Mouse (Mus musculus) adrenal gland, adult 8-10 months (tissue): ENCODE measurements at regions not wholly inside any gene's neighbourhood (a gene's known extent, or its start where the extent isn't known, plus 50 kb on each side); places are given as distances from the start of the nearest gene placed in this dataset.
A peak's percentile ranks its signal among the peaks of the same experiment; 100 is the strongest.

Experiments used
- DNase-seq: peaks from one replicate; pipeline ENCODE4 v3.0.0; 2022

DNA sequence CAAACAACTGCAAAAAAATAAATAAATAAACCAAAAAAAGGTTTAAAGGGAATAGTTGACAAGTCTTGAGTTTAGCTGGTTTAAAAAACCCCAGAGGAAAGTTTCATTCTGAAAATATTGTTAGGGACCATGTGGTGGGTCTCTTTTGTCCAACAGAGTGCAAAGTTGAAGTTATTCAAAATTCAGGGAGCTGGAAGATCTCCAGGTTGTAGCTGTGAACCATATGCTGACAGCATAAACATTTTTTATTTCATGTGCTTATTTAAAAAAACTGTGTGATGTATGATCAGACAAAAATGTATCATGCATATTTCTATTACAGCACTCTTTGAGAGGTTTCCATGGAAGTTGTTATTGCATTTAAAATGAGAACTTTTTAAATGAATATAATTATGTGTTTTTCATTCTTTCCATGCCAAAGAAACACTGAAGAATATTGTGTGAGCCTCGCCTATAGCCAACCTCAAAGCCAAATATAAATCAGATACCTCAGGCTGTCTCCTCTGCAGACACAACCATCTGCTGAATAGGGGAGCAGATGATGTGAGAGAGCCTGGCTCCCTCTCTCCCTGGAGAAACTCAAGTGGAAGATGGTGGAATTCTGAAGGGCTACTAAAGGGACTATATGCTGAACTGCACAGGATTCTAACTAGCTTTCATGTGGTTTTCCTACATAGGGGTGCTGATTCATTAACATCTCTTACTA lies 413.4 kb upstream of the Impad1 start:
- no peak for DNase-seq

DNA sequence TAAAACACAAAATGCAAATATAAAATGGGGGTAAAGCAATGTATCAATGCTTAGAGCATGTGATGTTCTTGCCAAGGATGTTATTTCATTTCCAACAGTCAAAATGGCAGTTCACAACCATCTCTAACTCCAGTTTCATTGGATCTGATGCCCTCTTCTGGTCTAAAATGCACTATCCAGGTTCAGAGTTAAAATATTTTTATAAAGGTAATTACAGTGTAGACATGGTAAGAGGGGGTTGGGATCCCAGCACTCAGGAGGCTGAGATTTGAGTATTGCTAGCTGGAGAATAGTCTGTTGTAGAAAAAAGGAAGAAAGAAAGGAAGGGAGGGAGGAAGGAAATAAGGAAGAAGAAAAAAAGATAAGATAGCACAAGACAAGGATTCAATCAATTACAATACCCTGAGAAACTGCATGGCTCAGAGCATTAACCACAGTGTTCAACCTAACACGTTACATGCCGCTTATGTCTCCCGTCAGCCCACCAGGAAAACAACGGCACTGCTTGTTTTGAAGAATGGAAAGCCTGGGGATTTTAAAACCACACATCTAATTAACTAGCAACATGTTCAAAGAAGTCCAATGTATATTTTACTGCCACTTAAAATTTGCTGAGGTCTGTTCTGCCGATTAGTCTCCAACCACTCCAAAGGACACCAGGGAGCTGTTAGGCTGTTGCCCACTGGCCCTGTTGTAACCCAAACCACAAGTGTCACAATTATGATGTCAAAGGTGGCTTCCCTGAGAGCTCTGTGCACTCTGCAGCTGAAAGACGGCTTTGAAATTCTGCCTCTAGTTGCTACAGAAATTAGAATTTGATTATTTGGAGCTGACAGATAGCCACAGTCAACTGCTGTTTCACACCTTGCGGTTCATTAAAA lies 412.4 kb upstream of the Impad1 start:
- DNase-seq, result no peak

DNA sequence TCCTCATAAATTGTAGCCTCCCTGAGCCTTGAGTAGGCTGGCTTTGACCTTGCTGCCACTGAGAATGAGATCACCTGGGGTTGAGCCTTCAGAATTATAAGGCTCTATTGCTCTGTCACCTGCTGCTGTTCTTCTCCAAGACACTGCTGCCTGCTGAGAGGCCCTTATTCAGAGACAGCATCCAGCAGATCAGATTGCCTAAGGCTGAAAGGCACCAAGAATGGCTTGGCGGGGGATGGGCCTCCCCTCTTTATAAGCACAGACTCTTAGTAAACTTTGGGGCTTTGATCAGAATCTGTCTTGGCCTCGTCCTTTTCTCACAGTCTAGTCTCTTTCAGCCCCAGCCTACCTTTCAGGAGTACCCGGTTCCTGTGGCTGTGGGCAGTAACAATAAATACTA lies 401.1 kb upstream of the Impad1 start:
- DNase-seq, result no peak

GRCm38 (mm10) chr4:5181591-5181990 lies 388.4 kb upstream of the Impad1 start:
- no peak for DNase-seq

- DNase-seq, result peak; percentile 4
Observed at GRCm38 (mm10) chr4:5178991-5179693, 386.0 kb upstream of the Impad1 start.

GRCm38 (mm10) chr4:5165263-5165662 lies 372.1 kb upstream of the Impad1 start:
- no peak for DNase-seq

GRCm38 (mm10) chr4:5160931-5161330 lies 367.8 kb upstream of the Impad1 start:
- DNase-seq, result no peak

DNA sequence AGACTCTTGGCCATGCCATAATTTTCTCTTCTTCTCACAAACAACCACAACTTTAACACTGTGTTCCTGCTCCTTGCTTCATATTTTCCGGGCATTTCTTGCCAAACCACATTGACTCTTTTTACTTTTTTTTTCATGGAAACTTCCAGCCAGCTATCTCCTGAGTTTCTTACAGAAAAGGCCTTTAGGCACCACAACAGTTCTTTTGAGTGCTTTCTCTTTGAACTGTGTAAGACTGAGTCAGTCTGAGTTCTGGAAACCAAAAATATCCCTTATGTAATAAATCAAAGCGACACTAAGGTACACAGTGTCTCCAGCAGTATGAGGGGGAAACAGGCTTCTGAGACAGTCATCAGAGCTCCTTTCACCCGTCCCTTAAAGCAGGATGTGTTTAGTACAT lies 337.6 kb upstream of the Impad1 start:
- DNase-seq, result no peak

- no peak for DNase-seq
Observed at GRCm38 (mm10) chr4:5126059-5126458, 332.9 kb upstream of the Impad1 start.

DNA sequence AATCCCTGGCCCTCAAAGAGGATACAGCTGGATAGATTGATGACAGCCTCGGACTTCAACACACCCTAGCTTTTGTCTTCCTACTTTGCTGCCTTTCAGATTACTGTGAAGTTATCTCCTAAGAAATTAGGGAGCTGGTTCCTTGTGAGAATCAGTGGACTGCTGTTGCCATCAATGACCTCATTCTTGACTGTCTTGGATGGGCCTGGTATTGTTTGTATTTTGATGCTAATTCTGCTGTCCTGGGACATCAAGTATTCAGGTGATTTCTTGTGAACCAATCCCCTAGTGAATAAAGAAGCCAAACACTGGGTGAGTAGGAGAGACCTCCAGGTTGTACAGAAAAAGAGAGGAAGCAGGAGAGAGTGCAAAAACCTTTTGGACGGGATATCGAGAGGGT lies 305.3 kb upstream of the Impad1 start:
- DNase-seq, result no peak

GRCm38 (mm10) chr4:5078723-5079122 lies 285.6 kb upstream of the Impad1 start:
- DNase-seq, result no peak

DNA sequence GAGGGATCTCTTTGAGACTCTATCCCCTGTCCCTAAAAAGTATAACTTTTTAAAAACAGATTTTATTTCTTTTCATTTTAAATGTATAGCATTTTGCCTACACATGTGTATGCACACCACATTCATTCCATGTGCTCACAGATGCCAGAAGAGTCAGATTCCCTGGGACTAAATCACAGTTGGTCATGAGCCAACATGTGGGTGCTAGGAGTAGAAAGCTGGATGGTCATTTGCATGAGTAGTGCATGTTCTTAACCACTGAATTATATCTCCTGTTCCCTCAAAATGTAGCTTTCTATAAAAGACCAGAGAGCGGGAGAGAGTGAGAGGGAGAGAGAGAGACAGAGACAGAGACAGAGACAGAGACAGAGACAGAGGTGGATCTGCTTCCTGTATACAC lies 281.6 kb upstream of the Impad1 start:
- no peak for DNase-seq

- no peak for DNase-seq
Observed at GRCm38 (mm10) chr4:5071243-5071642, 278.1 kb upstream of the Impad1 start.

DNA sequence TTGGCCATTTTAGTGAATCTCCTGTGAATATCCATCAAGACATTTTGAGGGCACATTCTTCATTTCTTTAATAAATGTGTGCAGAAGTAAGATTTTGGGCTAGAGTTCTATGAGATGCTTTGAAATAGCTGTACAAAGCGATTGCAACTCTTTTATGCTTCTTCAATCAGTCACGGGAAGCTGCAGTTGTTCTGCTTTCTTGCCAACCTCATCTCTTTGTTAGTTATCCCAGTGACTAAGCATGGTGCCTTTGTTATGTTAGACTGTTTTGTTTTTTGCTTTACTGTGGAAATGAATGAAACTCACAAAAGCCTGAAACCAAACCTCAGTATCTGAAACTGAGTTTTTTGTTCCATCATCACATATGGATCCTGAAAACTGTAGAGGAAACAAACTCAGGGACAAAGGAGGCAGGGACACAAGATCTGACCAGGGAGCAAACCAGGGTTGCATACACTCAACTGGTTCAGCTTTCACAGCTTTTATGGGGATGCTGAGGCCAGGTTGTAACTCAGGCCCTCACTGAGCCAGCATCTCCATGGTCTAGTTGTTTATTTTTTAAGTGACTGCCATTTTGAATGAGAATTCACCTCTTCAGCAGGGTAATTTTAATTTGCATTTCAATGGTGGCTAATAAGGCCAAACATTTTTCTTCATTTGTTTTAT lies 266.3 kb upstream of the Impad1 start:
- no peak for DNase-seq

DNA sequence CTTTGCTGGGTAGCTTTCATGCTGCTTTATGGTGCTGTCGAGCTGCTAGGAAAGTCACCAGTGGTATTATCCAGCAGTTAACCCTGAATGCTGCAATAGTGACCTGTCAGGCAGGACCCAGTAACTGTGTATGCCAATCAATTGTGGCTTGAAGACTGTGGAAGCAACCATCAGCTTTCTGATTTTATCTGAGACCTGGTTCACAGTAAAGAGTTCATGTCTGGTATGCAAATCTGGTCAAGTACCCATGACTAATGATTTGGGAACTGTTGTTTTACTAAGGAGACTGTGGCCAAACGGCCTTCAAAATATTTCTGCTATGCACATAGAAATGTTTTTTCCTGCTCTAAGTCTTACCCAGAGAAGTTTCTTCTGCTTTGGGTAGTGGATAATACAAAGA lies 236.8 kb upstream of the Impad1 start:
- no peak for DNase-seq

DNA sequence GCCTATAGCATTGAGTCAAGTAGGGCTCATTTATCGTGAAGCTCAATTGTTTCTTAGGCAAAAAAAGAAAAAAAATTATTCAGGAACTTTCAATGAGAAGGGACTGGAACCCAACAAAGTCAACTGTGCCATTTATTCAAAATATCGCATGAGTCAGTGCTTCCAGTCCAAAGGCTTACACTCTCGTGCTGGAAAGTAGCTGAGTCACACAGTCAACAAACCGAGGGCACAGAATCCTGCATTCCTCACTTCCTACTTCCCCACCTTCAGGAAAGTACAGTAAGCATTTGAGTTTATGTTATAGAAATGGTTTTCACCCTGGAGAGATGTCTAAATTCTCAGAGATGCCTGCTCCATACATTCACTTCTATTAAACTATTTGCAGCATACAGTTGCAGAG lies 194.3 kb upstream of the Impad1 start:
- DNase-seq, result no peak

- DNase-seq, result no peak
Observed at GRCm38 (mm10) chr4:4983474-4984194, 190.5 kb upstream of the Impad1 start.

DNA sequence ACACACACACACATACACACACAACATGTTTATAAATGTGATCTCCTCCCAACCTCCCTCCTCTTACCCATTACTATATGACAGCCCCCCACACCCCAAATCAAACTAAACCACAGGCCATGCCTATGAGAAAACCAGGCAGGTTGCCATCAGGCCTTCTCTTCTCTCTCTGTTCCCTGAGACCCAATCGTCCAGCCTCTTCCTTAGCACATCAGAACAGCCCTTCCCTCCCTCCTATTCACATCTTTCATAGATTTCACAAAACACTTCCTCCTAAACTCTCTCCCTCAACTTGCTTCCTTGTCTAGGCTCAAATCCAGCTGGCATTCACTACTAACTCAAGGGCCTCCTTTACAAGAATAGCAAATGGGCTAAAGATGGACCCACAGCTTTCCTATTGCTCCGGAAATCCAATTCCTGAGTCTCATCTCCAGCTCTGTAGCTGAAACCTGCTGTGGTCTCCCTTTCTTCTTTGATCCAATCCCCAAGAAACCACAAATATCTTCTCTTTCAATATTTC lies 178.7 kb upstream of the Impad1 start:
- no peak for DNase-seq

DNA sequence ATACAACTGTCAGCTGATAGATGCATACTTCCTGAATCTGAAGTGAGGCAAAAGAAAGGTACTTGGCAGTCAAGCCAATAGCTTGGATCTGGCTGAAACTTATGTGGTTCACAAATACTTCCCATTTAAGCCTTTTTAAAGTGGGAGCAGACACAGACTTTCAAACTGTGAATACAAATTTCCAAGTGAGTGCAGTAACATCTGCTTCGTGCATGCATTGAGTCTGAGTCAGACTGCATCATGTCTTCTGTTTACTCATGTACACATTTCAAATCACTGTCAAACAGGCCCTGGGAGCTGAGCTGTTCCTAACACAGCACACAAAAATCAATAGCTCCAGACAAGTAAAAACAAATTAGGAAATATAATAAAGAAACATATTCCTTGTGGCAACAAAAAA lies 155.8 kb upstream of the Impad1 start:
- no peak for DNase-seq

DNA sequence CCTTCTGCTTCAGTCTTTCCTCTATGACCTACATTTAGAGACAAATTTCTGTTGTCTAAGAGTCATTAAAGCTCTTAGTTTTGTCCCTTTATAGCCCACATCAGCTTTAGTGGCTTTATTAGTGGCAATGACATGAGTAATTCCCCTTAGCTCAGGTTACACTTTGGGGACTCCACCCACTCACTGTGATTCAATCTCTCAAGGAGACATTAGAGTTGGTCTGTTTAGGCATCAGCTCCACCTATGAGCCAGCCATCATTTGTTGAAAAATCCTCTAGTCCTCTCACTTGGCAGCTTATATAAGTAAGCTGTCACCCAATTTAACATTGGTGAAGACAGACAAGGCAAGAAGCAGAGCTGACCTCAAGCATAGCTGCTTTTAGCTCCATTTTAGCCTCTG lies 151.3 kb upstream of the Impad1 start:
- DNase-seq, result no peak

DNA sequence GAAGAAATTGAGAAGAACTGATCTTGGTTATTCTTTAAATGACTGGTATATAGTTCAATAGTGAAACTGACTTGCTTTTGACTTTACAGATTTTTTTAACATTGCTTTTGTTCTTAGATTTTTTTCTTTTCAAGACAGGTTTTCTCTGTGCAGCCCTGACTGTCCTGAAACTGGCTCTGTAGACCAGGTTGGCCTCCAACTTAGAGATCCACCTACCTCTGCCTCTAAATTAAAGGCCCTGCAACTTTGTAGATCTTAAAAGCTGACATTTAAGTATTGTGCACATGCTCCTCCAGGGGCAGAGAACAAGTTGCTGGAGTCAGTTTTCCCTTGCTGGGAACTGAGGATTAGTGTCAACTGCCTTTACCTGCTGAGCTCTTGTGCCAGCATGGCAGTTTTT lies 132.6 kb upstream of the Impad1 start:
- no peak for DNase-seq

DNA sequence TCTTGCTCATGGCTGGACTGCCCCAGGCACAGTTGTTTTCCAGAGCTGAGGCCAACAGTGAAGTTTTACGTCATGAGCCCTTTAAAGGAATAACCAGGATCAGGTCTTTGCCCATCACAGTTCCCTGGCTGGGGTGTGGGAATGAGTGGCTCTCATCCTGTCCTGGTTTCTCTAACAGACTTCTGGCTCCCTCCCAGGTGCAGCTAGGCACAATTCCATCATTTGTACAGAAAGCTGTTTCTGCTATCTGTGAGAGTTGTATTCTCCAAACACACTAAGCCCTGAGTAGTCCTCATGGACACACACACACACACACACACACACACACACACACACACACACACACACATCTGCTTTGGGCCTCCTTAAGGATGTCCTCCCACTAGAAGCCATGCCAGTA lies 127.1 kb upstream of the Impad1 start:
- DNase-seq, result no peak
